Mouse (Mus musculus) embryo, embryonic 11 days (tissue): ENCODE data around the gene Apod.
"Not testable (repeated sequence)": the region's sequence is repeated elsewhere in the genome, so short reads cannot be mapped to it uniquely, and the experiment has no call there.

Experiments used
- DNase-seq: peaks from one replicate; pipeline ENCODE4 v3.0.0-alpha.2; 2015

Gene Apod

DNA sequence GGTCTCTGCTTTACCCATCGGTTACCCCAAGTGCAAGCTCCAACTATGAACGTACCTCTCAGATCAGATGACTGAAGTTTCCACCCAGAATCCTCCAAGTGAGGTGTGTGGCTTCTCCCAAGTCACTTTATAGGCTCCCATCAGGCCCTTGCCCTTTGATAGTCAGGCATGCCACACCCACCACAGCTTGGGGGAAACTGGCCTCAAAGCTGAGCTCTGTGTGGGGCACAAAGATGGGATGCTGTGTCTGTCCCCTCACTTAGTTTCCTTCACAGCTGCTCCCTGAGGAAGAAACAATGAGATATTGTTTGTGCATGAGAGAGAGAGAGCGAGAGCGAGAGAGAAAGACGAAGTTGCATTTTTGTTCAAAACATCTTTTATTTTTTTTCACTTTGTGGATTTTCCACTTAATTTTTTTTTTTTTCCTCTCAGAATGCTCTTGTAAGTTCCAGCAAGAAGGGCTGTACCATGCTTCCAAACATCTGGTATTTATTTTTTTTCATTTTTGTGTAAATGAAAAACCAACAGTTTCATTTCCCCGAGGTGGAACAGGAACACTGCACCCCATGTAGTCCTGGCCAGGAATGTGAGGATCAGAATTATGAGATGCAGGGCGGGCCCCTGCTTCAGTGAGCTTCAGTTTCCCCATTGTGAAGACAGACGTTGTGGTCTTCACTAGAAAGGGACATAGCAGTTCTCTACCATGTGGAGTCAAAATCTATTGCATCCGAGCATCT is at the start of gene Apod:
TSS of gene Apod (minus strand) at position 312 of the 737 bp plus-strand sequence.
- DNase-seq: peak; percentile 36

DNA sequence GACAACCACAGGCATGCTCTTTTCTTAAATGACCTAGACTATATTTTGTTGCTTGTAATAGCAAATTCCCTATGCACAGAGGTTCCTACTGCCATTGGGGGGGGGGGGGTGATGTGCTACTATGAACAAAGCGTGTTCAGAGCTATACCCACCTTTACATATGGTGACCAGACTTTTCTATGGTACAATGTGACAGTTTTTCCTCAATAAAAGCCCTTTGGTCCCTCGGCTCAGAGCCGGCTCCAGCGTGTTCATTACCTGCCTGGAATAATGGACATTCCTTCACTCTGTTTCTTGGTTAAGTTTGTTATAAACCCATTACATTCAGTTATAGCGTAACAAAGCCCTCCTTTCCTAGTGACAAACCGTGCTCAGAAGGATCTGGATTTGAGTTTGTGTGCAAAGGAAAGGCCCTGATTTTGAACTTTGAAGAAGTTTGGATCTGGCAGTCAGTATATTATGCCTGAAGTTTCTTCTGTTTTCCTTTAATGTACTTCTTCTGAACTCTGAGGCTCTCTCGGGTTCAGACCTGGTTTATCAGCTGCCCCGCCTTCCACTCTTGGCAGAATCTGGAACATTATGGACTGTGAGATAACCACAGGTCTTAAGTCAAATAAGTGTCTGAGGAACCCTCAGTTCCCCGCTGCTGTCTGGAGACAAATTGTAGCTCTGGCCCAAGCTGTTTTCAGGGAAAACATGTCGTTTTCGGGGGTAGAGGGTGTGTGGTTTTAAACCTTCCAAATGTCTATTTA is 49.3 kb upstream of the Apod start:
- DNase-seq: no peak

DNA sequence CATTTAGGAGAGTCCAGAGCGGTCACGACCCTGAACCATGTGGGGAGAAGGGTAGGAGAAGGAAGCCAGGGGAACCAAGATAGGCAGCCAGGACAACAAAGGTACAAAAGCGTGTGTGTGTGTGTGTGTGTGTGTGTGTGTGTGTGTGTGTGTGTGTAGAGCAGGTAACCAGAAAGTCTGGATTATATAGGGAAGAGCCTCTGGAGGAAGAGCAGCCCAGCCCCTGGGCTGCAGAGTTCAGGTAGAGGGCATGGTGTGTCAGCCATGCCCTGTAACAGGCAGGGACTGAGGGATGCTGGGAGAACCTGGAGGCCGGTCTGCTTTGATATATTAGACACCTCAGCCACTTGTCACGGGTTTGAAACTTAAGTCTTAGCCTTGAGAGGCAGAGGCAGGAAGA is 44.9 kb upstream of the Apod start:
- DNase-seq: no peak

DNA sequence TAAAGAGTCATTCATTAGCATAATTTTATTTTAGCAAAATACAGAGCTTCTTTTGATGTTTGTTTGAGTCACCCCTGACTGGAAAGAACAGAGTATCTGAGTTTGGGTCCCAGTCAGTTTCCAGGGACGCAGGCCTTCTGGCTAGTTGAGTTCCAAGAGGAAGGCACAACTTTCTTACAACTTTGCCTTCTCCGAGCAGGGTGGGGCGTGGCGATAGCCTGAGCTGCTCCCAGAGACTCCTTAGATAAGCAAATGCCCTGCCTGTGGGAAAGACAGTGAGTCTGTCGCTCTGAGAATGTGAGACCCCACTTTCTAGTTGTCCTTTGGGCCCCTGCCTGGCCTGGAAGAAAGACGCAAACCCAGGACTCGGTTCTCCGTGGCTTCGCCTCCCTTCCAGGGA is 44.4 kb upstream of the Apod start:
- DNase-seq: no peak

DNA sequence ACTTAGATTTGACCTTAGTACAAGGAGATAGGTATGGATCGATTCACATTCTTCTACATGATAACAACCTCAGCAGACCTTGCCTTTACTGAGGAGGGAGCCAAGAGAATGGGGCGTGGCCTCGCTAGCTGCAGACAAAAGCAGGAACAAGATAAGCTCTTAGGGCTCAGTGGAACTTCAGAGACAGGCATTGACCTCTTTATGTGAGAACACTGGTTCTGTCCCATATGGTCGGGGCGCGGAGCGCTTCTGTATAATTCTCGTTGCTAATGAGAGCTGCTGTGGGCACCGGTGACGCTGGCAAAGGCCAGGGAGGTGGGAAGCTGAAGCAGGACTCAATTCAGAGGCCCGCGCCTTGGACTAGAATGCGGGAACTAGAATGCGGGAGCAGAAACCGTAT is 44.0 kb upstream of the Apod start:
- DNase-seq: no peak

DNA sequence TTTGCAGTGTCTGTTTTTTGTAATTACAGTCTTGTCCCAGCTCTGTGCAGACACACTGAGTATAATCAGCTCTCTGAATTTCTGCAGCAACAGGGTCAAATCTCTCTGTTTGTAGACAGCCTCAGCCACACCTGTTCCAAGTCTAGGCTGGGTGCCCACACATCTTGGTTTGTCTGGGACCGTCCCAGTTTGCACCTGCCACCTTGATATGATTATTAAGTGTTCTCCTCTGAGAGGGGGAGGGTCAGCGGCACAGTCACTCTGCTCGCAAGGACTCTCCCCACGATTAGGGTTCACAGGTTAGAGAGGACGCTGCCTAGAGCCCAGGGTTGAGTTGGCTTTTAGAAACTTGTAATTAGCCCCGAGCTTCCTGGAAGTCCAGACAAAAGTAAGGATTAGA is 41.3 kb upstream of the Apod start:
- DNase-seq: no peak

DNA sequence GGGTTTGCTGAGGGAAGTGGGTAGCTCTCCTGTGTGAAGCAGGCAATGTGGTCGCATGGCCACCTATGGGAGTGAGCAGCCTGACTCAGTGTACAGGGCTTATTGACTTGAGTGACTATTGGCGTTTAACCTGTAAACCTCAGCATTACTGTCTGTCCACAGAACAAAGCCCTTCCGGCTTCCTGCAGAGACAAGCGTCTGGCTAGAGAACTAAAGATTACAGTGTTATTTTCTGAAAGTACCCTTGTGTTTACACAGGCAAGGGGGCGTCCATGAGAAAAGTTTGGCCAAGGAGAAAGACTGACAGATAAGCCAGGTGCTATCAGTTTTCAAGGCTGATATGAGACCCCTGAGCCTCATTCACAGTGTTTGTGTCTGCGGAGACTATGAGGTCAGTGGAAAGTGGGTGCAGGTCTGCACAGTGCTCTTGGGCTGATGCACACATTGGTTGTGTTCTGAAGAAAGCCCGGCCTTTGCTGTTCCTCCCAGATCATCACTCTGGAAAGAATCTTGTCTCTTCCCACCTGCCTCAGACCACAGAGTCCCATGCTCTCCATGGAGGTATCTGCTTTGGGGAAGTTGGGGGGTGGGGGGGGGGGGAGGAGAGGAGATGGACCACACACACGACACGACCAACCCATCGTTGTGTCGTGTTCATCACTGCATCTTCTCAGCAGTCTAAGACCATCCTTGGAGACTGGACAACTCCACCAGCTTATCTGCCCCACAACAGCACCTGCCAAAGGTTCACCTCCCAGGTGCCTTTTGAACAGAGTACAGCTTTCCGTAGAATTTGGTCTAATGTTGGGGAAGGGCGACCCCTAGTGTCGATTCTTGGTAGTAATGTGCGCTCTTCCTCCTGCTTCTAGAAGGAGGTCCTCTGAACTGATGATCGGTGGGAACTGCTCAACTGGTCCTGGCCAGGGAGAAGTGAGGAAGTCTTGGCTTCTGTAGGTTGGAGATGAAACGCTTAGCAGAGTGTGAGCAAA is 40.0 kb upstream of the Apod start:
- peak; percentile 75 for DNase-seq

DNA sequence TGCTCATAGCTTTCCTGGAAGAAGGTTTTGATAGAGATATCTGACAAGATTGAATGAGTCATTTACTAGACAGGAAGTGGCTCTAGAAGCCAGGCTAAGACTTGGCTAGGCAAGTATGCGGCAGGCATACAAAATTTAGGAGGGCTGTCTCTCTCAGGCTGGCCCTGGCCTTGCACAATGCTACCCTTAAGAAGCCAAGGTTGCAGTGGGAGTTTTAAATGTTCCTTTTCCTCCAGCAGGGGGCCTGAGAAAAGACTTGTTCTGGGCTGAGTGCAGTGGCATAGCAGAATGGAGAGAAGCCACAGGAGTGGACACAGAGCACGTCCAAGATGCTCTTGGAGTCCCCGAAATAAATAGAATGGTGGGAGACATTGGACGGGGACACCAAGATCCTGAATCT is 38.4 kb upstream of the Apod start:
- DNase-seq: peak; percentile 66

GRCm38 (mm10) chr16:31347581-31347980 is 33.0 kb upstream of the Apod start:
- DNase-seq: peak; percentile 78

DNA sequence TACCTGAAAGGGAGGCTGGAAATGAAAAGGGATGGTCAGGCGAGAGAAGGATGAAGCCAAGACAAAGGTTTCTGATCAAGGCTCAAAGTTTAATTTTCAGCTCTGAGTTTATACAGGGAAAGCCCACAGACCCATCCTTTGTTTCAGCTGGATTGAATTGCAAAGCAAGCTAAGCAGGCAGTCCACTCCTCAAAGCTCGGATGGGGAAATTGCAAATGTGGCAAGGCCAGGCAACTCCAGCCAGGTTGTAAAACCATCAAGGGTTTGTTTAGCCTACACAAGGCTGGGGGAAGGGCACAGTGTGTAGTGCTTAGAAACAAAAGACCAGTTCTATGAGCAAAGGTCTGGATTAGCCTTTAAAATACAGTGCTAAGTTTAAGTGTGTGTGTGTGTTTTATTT is 28.4 kb upstream of the Apod start:
- DNase-seq: peak; percentile 42

- peak; percentile 52 for DNase-seq
Measured at GRCm38 (mm10) chr16:31342556-31342955, 27.9 kb upstream of the Apod start.

GRCm38 (mm10) chr16:31339332-31339731 is 24.7 kb upstream of the Apod start:
- DNase-seq: peak; percentile 43

GRCm38 (mm10) chr16:31337956-31338355 is 23.3 kb upstream of the Apod start:
- DNase-seq: no peak

DNA sequence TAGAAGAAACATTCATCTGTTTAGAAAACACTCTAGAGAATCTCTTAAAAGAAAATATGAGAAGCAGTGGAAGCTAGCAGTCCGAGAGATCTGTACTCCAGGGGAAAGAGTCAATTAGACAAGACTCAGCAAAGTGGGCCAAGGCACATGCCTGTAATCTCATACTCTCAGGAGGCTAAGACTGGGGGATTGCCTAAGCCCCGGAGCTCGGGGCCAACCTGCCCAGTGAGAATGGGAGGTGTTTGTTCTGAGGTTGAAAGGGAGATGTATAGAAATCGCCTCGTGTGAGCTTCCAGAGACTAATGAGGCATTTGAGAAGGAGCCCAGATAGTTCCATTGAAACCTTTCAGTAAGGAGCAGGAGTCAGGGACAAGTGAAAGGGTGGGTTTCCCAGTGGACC is 20.2 kb upstream of the Apod start:
- DNase-seq: no peak

DNA sequence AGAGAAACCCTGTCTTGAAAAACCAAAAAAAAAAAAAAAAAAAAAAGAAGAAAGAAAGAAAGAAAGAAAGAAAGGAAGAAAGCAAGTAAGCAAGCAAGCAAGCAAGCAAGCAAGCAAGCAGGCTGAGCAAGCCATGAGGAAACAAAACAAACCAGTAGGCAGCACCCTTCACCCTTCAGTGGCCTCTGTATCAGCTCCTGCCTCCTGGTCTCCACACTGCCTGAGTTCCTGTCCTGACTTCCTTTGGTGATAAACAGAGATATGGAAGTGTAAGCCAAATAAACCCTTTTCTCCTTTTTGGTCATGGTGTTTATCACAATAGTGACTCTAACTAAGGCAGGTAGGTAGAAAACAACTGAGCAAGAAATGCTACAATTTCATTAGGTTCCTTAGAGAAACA is 18.0 kb upstream of the Apod start:
- DNase-seq: no peak

DNA sequence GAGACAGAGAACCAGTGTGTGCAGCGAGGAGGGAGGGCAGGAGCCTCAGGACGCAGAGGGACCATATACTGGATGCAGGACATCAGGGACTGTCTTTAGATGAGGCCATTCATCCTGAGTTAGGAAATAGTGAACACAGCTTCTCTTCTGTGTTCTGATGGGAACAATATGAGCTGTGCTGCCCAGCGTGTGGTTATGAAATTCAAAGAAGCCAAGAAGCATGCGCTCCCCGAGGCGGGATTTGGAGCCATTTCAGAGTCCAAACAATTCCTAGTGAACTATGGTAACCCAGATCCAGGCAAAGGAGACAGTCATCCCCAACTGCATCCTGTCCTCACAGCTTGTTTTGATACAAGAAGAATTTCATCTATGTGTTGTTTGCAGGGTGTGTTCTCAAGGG is 16.4 kb upstream of the Apod start:
- not testable (repeated sequence) for DNase-seq

DNA sequence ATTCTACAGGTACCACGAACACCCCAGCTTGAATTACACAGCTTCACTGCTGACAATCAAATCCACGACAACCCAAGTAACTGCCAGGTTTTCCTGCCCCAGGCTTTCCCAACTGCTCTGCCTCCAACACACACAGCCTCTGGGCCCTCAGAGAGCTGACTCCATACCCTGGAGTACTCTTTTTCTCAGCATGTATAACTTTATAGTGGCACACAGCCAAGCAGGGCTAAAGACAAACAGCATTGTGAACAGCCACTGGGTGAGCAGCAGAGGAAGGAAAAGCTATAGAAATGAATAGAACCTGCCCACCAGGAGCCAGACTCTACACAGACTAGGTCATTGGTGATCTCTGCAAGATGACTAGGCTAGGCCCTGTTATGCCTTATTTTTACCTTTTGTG is 15.1 kb upstream of the Apod start:
- no peak for DNase-seq

DNA sequence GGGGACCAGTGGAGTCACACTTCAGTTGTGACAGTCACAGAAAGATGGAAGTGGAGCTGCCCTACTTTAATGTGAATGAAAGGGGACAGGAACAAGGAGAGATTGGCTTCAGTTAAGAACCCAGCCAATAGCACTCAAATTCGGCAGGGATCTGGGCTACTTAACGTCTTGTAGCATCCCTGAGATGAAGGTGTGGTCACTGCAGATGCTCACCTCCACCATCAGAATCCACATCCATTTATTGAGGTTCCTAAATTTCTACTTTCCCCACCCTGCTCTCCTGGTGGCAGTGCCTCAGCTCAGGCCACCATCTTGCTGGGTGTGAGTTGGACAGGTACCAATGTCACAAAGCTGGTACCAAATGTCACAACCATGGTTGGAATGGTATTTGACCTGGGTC is 13.3 kb upstream of the Apod start:
- DNase-seq: no peak

GRCm38 (mm10) chr16:31327430-31327829 is 12.8 kb upstream of the Apod start:
- DNase-seq: no peak

DNA sequence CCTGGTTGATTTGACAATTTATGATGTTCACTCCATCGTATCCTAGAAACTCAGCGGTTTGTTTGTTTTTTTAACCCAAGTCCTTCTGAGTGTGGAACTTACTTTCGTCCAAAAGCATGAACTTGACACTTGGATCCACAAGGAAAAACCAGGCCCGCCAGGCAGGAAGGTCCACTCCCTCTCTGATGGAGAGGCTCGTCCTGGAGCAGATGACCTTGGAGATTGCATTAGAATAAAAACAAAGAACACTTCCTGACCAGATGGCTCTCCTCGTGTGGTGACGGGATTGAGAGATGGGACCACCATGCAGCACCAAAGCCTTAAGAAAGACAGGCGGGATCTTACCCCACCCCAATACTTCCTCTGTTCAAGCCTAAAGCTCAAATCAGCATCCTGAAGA is 12.1 kb upstream of the Apod start:
- DNase-seq: no peak

DNA sequence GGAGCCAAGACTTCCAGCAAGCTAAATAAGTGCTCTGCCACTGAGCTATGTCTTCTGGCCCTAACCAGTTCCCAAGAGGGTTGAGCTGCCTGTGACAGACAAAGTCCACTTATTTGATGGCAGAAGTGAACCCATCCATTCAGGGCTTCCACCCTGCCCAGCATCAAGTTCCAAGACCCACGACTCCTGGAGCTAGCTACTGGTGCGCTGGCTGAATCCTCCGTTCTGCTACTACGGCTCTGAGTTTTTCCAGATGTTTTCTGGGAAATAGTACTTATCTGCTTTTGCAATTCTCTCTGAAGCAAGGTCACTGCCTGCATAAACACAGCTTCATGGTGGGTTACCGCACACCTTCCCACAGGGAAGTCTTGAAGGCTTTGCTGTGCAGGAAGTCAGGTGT is 11.4 kb upstream of the Apod start:
- DNase-seq: peak; percentile 30

GRCm38 (mm10) chr16:31325120-31325519 is 10.5 kb upstream of the Apod start:
- DNase-seq: no peak

DNA sequence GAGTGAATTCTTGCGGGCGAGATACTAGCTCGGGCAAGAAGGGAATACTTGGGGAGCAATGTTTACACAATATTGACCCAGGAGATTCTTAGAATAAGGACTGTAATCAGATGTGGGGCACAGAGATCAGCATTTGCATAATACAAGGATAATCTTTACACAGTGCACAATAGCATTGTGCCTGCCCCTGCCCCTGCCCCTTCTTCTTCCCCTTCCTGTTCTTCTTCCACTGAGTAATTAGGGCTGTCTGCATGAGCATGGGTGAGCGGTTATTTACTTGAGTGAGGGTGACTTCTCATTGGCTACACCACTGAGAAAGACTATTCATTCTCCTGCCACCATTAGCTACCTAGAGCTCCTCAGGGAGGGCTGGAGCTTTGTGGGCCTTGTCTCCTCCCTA is 6.9 kb upstream of the Apod start:
- DNase-seq: no peak
